Mouse (Mus musculus) MEL (cell line): ENCODE data around the gene Kctd17.

ENCODE experiments used
- CTCF ChIP-seq, 3 experiments: IDR thresholded peaks in 2 of 3; conservative IDR thresholded peaks in 1 of 3; 2 replicates each; pipeline ENCODE4 v1.5.1; 2011 to 2012; ENCODE audit warnings: low read length in 3 of 3, low read depth in 2 of 3, mild to moderate bottlenecking in 2 of 3, improper control_type of control experiment in 1 of 3, inconsistent platforms in 1 of 3, mixed read lengths in 1 of 3, moderate library complexity in 1 of 3; ENCODE audit not compliant: control insufficient read depth in 1 of 3, insufficient read depth in 1 of 3, poor library complexity in 1 of 3, severe bottlenecking in 1 of 3
- ELF1 ChIP-seq: IDR thresholded peaks from 2 replicates; pipeline ENCODE4 v1.6.1; 2014; ENCODE audit warnings: low read depth, mild to moderate bottlenecking, inconsistent platforms, low read length, improper control_type of control experiment, moderate library complexity
- GABPA ChIP-seq: IDR thresholded peaks from 2 replicates; pipeline ENCODE4 v1.6.1; 2012; ENCODE audit warnings: low read depth, mild to moderate bottlenecking, inconsistent platforms, low read length, improper control_type of control experiment, moderate library complexity
- MAFK ChIP-seq: IDR thresholded peaks from 2 replicates; pipeline ENCODE4 v1.6.1; 2011; ENCODE audit warnings: low read depth, mild to moderate bottlenecking, low read length, improper control_type of control experiment, borderline replicate concordance
- MYC ChIP-seq: IDR thresholded peaks from 2 replicates; pipeline ENCODE4 v1.6.1; 2011; ENCODE audit warnings: low read depth, mild to moderate bottlenecking, low read length, improper control_type of control experiment, moderate library complexity
- NELFE ChIP-seq: IDR thresholded peaks from 2 replicates; pipeline ENCODE4 v1.6.1; 2011; ENCODE audit warnings: low read depth, low read length, improper control_type of control experiment
- POLR2A ChIP-seq, 2 experiments: IDR thresholded peaks; 2 replicates each; pipeline ENCODE4 v1.6.1; 2011 to 2012; ENCODE audit warnings: low read length in 2 of 2, mild to moderate bottlenecking in 2 of 2, control low read depth in 1 of 2, improper control_type of control experiment in 1 of 2, low read depth in 1 of 2, moderate library complexity in 1 of 2; ENCODE audit not compliant: control insufficient read depth in 1 of 2, insufficient read depth in 1 of 2, poor library complexity in 1 of 2
- RAD21 ChIP-seq: IDR thresholded peaks from 2 replicates; pipeline ENCODE4 v1.6.1; 2011; ENCODE audit warnings: mild to moderate bottlenecking, low read depth, low read length, improper control_type of control experiment
- TBP ChIP-seq: IDR thresholded peaks from 2 replicates; pipeline ENCODE4 v1.8.0; 2011; ENCODE audit warnings: low read depth, low read length, improper control_type of control experiment
- UBTF ChIP-seq: IDR thresholded peaks from 2 replicates; pipeline ENCODE4 v1.6.1; 2012; ENCODE audit warnings: low read depth, mild to moderate bottlenecking, inconsistent platforms, low read length, improper control_type of control experiment, moderate library complexity, borderline replicate concordance; ENCODE audit not compliant: insufficient read depth

GRCm38 (mm10) chr15:78486564-78486963 is 58.2 kb downstream of the Kctd17 start:
- TF ChIP-seq NELFE: no peak
- no peak for TF ChIP-seq MAFK
- TF ChIP-seq UBTF: no peak
- TF ChIP-seq CTCF (IDR thresholded peaks at IDR 0.05 in 2 of 3, conservative IDR thresholded peaks at IDR 0.05 in 1 of 3; ENCODE audit: control insufficient read depth in 1 of 3, insufficient read depth in 1 of 3, low read depth in 2 of 3, low read length in 3 of 3, poor library complexity in 1 of 3, severe bottlenecking in 1 of 3): no peak
- TF ChIP-seq MYC: no peak
- TF ChIP-seq GABPA: no peak
- TF ChIP-seq RAD21: no peak
- TF ChIP-seq TBP: no peak
- no peak for TF ChIP-seq POLR2A (IDR thresholded peaks at IDR 0.05; ENCODE audit: control insufficient read depth in 1 of 2, insufficient read depth in 1 of 2, low read depth in 1 of 2, low read length in 2 of 2, poor library complexity in 1 of 2)
- no peak for TF ChIP-seq ELF1
